Mouse (Mus musculus) MN1 (cell line): ENCODE measurements around the gene Rpl27a.
A peak's percentile ranks its signal among the peaks of the same experiment; 100 is the strongest.

Experiments used
- DNase-seq: peaks from one replicate; pipeline ENCODE4 v3.0.0-alpha.2; 2016; ENCODE audit warnings: low spot score

Rpl27a gene

GRCm38 (mm10) chr7:109525740-109526663, 7.1 kb downstream of the Rpl27a start:
- peak; percentile 41 for DNase-seq

GRCm38 (mm10) chr7:109527536-109527935, 8.6 kb downstream of the Rpl27a start:
- DNase-seq = no peak

GRCm38 (mm10) chr7:109528356-109528755, 9.4 kb downstream of the Rpl27a start:
- peak; percentile 21 for DNase-seq

- DNase-seq = no peak
Measured at GRCm38 (mm10) chr7:109529741-109530140, 10.8 kb downstream of the Rpl27a start.

GRCm38 (mm10) chr7:109531501-109531900, 12.6 kb downstream of the Rpl27a start:
- no peak for DNase-seq

- no peak for DNase-seq
Measured at GRCm38 (mm10) chr7:109532691-109533090, 13.7 kb downstream of the Rpl27a start.

GRCm38 (mm10) chr7:109533129-109533528, 14.2 kb downstream of the Rpl27a start:
- DNase-seq = no peak

GRCm38 (mm10) chr7:109533888-109534287, 14.9 kb downstream of the Rpl27a start:
- DNase-seq = no peak

GRCm38 (mm10) chr7:109534921-109535320, 16.0 kb downstream of the Rpl27a start:
- DNase-seq = no peak

- peak; percentile 45 for DNase-seq
Measured at GRCm38 (mm10) chr7:109536451-109536946, 17.6 kb downstream of the Rpl27a start.

- DNase-seq = no peak
Measured at GRCm38 (mm10) chr7:109540902-109541301, 22.0 kb downstream of the Rpl27a start.

- no peak for DNase-seq
Measured at GRCm38 (mm10) chr7:109541609-109542363, 22.8 kb downstream of the Rpl27a start.

- DNase-seq = no peak
Measured at GRCm38 (mm10) chr7:109542364-109542628, 23.3 kb downstream of the Rpl27a start.

GRCm38 (mm10) chr7:109544792-109545191, 25.8 kb downstream of the Rpl27a start:
- DNase-seq = no peak

GRCm38 (mm10) chr7:109545255-109545993, 26.5 kb downstream of the Rpl27a start:
- no peak for DNase-seq

GRCm38 (mm10) chr7:109546186-109546585, 27.2 kb downstream of the Rpl27a start:
- no peak for DNase-seq

- no peak for DNase-seq
Measured at GRCm38 (mm10) chr7:109546726-109547125, 27.8 kb downstream of the Rpl27a start.

- DNase-seq = no peak
Measured at GRCm38 (mm10) chr7:109559536-109559935, 40.6 kb downstream of the Rpl27a start.

- DNase-seq = no peak
Measured at GRCm38 (mm10) chr7:109561466-109562153, 42.7 kb downstream of the Rpl27a start.

GRCm38 (mm10) chr7:109562154-109562599, 43.2 kb downstream of the Rpl27a start:
- DNase-seq = no peak

- DNase-seq = no peak
Measured at GRCm38 (mm10) chr7:109562676-109563075, 43.7 kb downstream of the Rpl27a start.
